Mouse (Mus musculus) embryonic fibroblast, embryonic 13.5 days (primary cell): ENCODE data around the gene Cep290. TPM values are rescaled to one million over a fixed set of nuclear protein-coding genes. Genes with fewer than 3 reads are reported as not detected.
"Not testable (repeated sequence)": the region's sequence is repeated elsewhere in the genome, so short reads cannot be mapped to it uniquely, and the experiment has no call there.

Experiments
- H3K27ac ChIP-seq: 2 replicates; pipeline ENCODE4 v1.5.1; 2012; ENCODE audit warnings: low read length, control low read depth, inconsistent platforms; ENCODE audit not compliant: insufficient read depth
- H3K4me1 ChIP-seq: 2 replicates; pipeline ENCODE4 v1.6.1; 2011; ENCODE audit warnings: low read length; ENCODE audit not compliant: control insufficient read depth, insufficient read depth
- H3K4me3 ChIP-seq: 2 replicates; pipeline ENCODE4 v1.5.1; 2011; ENCODE audit warnings: mild to moderate bottlenecking, control low read depth, low read length; ENCODE audit not compliant: insufficient read depth
- CTCF ChIP-seq: IDR thresholded peaks from 2 replicates; pipeline ENCODE4 v1.5.1; 2011; ENCODE audit warnings: mild to moderate bottlenecking, control low read depth, low read length, moderate library complexity, borderline replicate concordance; ENCODE audit not compliant: insufficient read depth
- POLR2A ChIP-seq: IDR thresholded peaks from 2 replicates; pipeline ENCODE4 v1.6.1; 2011; ENCODE audit warnings: low read depth, mild to moderate bottlenecking, control low read depth, low read length, moderate library complexity
- polyA plus RNA-seq: library from polyadenylated mRNA; stranded (reverse); fragments of >200 nt; gene quantifications from 2 replicates; pipeline ENCODE4 v1.2.4, GENCODE M21; 2011; ENCODE audit warnings: low read depth; ENCODE audit not compliant: missing spikeins, insufficient read length

The Cep290 gene
- polyA plus RNA-seq, 1 experiment: 12.2 TPM

DNA sequence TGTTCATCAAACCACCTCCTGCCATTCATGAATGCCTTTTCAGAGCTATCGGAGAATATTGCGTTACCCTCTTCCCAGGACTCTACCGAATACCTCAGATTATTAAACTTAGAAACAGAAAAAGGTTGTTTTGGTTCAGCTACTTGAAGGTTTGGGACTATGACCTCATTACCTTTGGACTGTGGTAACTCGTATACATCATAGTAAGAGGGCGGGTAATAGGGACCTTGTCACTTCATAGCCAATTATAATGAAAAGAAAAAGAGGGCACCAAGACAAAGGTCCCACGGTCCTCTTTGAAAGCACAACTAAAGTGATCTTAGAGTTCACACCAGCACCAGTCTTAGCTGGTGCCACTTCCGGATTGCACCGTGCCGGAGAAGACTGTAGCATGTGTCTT is 35.0 kb downstream of the Cep290 start:
- H3K4me1 ChIP-seq: no peaks in the 10 kb centered on the region

DNA sequence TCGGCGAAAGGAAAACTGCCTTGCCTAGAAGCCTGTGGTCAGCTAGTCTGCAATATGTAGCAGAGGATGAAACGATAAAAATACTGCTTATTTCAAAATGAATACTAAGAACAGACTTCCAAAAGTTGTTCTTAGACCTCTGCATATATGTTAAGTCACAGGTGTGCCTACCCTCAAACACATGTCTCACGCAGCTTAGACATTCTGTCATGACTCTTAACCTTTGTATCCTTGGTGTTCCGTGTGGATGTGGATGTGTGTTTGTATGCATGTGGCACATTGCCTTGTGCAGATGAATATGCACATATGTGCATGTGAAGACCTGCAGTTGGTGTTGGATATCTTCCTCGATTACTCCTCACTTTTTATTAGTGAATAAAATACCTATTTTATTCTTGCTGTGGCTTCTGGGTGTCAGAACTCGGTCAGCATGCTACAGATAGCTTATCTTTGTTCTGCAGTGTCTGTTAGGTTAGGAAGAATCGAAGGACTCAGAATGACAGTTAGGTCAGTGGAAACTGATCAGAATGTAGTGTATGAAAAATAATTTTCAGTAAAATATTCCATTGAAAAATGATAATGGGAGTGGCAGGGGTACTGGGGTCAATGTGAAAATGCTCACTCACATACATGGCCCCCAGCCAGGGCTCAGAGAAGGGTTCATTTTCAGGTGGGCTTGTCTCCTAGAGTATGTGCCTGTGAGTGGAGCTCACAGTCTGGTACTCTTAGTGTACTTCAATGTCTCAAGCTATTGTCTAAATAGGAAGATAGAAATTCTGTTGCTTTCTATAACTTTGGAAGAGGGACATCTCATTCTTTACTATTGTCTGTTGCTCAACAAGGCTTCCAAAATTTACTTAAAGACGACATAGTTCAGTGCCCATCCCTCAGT is 37.4 kb downstream of the Cep290 start:
- Histone ChIP-seq H3K27ac (no peak overlapping the region), H3K4me1 (no peaks in the 10 kb centered on the region), H3K4me3 (no peak overlapping the region)
- TF ChIP-seq POLR2A: no peak
- TF ChIP-seq CTCF: no peak

More for the DNA sequence above, 35.0 kb downstream of the Cep290 start:
- TF ChIP-seq CTCF (no peak), POLR2A (no peak)
- no peak overlapping the region for H3K27ac ChIP-seq
- no peak overlapping the region for H3K4me3 ChIP-seq

DNA sequence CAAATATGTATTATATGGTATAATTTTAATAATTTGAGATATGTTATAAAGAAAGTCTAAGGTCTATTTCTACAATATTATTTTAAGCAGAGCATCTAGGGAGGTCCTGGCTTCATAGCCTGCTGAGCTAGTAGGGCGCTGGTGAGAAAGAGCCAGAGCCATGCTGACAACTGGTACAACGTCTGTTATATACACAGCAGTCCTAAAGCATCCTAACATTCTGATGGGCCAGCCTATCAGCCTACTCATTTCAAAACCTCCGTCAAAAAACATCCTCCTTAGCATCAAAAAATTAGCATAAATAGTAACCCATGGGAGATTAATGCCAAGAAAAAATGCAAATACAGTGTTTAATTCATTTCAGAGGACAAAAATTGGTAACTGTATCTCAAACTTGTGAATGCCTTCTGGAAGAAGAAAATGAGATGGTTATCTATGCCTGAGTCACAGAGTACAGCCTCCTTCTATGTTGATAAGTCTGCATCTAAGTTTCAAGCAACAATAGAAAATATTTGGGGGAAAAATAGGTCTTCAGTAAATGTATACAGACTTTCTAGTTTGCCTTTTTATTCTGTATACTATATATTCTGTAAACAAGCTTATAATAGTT is 69.3 kb downstream of the Cep290 start:
- no peaks in the 10 kb centered on the region for H3K4me1 ChIP-seq
- H3K4me3 ChIP-seq: no peak overlapping the region
- no peak overlapping the region for H3K27ac ChIP-seq
- TF ChIP-seq CTCF (no peak), POLR2A (no peak)

DNA sequence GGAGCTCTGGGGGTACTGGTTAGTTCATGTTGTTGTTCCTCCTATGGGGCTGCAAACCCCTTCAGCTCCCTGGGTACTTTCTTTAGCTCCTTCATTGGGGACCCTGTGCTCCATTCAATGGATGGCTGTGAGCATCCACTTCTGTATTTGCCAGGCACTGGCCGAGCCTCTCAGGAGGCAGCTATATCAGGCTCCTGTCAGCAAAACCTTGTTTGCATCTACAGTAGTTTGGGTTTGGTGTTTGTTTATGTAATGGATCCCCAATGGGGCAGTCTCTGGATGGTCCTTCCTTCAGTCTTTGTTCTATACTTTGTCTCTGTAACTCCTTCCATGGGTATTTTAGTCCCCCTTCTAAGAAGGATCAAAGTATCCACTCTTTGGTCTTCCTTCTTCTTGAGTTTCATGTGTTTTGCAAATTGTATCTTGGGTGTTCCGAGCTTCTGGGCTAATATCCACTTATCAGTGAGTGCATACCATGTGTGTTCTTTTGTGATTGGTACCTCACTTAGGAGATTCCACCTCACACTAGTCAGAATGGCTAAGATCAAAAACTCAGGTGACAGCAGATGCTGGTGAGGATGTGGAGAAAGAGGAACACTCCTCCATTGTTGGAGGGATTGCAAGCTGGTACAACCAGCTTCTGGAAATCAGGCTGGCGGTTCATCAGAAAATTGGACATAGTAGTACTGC is 73.0 kb downstream of the Cep290 start:
- H3K27ac ChIP-seq: not testable (repeated sequence)

DNA sequence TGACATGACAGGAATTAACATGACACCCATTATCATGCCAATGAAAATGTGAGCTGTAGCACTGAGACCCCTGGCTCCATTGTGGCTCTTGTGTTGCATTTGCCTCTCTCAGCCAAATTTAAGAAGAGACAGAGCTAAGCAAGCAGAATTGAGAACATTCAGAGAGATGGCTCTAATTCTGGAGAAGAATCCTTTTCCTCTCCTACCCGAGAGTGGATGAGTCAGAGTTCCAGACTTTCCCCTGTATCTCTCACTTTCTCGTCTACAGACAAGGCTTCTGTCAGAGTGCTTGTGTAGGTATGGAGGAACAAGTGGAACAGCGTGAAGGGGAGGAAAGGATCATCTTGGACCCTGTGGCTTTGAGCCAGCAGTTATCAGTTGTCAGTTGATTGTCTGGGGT is 76.8 kb downstream of the Cep290 start:
- TF ChIP-seq CTCF (no peak), POLR2A (no peak)
- Histone ChIP-seq H3K27ac (no peak overlapping the region), H3K4me1 (no peaks in the 10 kb centered on the region), H3K4me3 (no peak overlapping the region)

More for the DNA sequence above, 73.0 kb downstream of the Cep290 start:
- not testable (repeated sequence) for H3K4me1 ChIP-seq, H3K4me3 ChIP-seq

DNA sequence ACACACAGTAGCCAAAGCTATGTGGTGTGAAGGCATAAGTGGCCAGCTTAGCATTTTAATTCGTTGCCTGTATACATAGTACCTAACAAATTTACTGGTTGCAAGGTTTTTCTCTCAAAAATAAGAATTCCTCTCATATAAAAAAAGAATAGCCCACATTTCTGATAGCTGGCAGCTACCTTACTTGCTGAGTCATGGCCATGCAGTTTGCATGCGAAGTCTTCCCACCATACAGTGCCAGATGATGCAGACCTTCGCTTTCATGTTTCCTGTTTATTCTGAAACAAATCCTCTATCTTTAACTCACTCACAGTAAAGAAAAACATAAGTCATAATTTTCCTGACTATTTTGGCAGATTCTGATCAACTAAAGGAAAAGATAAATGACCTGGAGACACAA is 84.3 kb downstream of the Cep290 start:
- TF ChIP-seq POLR2A (no peak), CTCF (no peak)
- no peak overlapping the region for H3K4me3 ChIP-seq
- no peaks in the 10 kb centered on the region for H3K4me1 ChIP-seq
- no peak overlapping the region for H3K27ac ChIP-seq

DNA sequence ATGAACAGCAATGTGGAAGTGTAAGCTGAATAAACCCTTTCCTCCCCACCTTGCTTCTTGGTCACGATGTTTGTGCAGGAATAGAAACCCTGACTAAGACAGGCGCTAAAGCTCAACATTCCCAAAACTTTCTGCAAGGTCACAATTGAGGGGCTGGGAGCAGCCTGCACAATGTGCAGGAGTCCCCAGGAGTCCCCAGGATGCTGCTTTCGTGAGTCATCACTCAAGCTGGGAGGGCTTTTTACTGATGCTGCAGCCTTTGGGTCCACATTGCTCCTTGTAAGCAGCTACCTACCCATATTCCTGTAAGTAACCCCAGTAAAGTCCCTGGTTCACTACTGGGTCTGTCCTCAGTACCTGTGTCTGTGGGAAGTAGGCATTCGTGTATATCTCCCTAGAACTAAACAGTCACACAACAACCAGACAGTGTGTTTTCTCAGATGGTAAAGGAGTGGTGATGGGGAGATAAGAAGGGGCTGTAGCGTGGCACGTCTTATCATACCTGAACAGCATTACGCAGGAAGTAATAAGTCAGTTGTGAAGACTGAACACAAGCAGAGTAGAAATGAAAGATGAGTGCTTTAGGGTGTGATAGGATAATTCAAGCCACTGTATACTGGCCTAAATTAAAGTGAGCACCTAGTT is 87.3 kb downstream of the Cep290 start:
- TF ChIP-seq CTCF: no peak
- TF ChIP-seq POLR2A: no peak
- H3K27ac ChIP-seq: no peak overlapping the region
- H3K4me1 ChIP-seq: no peaks in the 10 kb centered on the region
- H3K4me3 ChIP-seq: no peak overlapping the region

DNA sequence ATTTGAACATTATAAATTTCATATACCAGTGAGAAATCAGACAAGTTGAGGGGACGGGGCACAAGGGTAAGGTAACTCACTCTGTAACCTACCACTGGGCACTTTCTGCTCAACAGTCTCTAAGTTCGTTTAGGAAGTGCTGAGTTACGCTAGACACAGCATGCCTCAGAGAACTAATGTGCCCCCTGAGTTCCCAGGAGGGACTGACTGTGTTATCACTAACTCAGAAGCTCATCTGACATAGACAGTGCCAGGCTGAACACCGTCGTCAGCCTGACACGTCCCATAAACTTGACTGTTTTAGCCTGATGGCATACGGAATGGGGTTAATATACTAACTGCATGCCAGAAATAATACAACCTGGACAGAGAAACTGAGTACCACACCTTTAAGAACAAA is 87.9 kb downstream of the Cep290 start:
- Histone ChIP-seq H3K27ac (no peak overlapping the region), H3K4me3 (no peak overlapping the region), H3K4me1 (no peaks in the 10 kb centered on the region)
- TF ChIP-seq CTCF: no peak
- no peak for TF ChIP-seq POLR2A

DNA sequence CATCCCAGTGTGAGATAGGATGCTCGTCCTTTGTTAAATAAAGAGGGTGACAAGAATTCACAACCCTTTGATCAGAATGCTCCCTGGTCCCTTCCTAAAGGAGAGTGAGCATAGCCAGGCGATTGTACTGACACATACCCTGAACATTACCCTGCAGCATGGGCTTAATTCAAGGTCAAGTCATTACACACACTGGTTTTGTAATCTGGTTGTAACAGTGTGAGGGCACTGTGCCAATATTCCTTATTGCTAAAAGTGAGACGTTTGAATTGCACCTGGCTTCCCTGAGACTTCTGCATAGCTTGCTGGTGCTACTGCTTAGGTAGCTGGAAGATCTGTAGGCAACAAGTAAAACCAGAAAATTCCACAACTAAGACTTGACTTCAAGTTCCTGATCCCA is 96.8 kb downstream of the Cep290 start:
- no peak for TF ChIP-seq CTCF
- TF ChIP-seq POLR2A: no peak
- Histone ChIP-seq H3K27ac (no peak overlapping the region), H3K4me3 (no peak overlapping the region), H3K4me1 (no peaks in the 10 kb centered on the region; the same call in 1 of the 2 replicates)
